Mouse (Mus musculus) G1E (cell line): ENCODE measurements at regions not wholly inside any gene's neighbourhood (a gene's known extent, or its start where the extent isn't known, plus 50 kb on each side); places are given as distances from the start of the nearest gene placed in this dataset.

ENCODE experiments used
- CTCF ChIP-seq: IDR thresholded peaks from 2 replicates; pipeline ENCODE4 v1.5.1; 2012; ENCODE audit warnings: low read depth, low read length, inconsistent platforms, mixed read lengths
- GATA1 ChIP-seq: IDR thresholded peaks from 2 replicates; pipeline ENCODE4 v1.6.1; 2012; ENCODE audit warnings: borderline replicate concordance, low read length, inconsistent platforms, mixed read lengths

- TF ChIP-seq CTCF: no peak
- TF ChIP-seq GATA1: no peak
Measured at GRCm38 (mm10) chr1:33271437-33272145, 398.0 kb downstream of the Prim2 start.
